Mouse (Mus musculus) small intestine, adult 2 months (tissue): ENCODE data around the gene Asb15.

ENCODE experiments used
- CTCF ChIP-seq: fragments of 200-500 bp; IDR thresholded peaks from 2 replicates; pipeline ENCODE4 v1.5.1; 2012; ENCODE audit warnings: low read depth, mild to moderate bottlenecking, control low read depth, inconsistent platforms, low read length, moderate library complexity, mixed read lengths; ENCODE audit not compliant: insufficient replicate concordance, insufficient read length; ENCODE audit errors: extremely low read depth
- POLR2A ChIP-seq: fragments of 200-500 bp; IDR thresholded peaks from 2 replicates; pipeline ENCODE4 v1.6.1; 2012; ENCODE audit warnings: low read depth, mild to moderate bottlenecking, control low read depth, inconsistent platforms, low read length, moderate library complexity

GRCm38 (mm10) chr6:24599639-24600038 lies 71.7 kb downstream of the Asb15 start:
- no peak for TF ChIP-seq POLR2A
- TF ChIP-seq CTCF, result no peak
